Mouse (Mus musculus) subcutaneous adipose tissue, adult 2 months (tissue): ENCODE results near the gene Astn1. TPM values are rescaled to one million over a fixed set of nuclear protein-coding genes. Genes with fewer than 3 reads are reported as not detected.

Experiments used
- polyA plus RNA-seq: library from polyadenylated mRNA; depleted of rRNA; stranded (reverse); fragments of >200 nt; gene quantifications from 2 replicates; pipeline ENCODE4 v1.2.3, GENCODE M21; 2012; ENCODE audit warnings: low replicate concordance; rRNA removed

The Astn1 gene
- 0.17 and 0.93 TPM in 2 replicates for polyA plus RNA-seq

DNA sequence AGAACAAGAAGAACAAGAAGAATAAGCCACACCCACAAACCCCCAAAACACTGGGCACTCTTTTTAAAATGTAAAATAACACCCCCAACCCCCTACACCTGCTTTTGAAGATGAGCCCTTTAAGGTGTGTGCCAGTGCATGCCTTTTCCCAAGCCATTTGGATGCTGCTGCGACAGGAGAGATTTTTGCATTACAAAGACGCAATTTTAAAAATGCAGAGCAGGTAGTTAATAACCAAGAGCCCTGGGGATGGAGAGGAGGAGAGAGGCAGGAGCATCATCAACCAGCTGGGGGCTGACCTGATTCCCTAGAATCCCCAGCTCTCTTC lies at the start of gene Astn1:
TSS of gene Astn1 (plus strand) at position 310 of the 328 bp plus-strand sequence.

DNA sequence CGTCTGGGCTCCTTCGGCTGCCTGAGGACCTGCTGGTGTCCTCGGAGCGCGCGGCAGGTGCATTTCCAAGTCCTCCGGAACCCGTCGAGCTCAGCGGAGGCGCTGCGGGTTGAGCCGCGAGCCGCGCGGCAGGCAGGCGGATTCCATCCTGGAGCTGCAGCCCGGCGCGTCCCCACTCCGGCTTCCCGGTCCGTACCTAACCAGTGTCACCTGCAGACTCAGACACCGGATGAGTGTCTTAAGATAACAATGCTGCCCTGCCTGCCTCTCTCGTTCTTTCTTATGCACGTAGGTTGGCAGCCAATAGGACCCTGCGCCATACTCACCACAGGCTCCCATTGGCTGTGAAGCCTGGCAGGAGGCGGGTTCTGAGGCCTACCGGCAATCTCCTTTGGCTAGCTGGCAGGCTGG lies 6.0 kb upstream of the Astn1 start, which contains the start of gene Brinp2:
TSS of gene Brinp2 (minus strand) at position 276 of the 411 bp plus-strand sequence.

Other genes starting within 250 kb of the Astn1 start
- gene Brinp2, start 5.9 kb upstream of the Astn1 start, polyA plus RNA-seq: 0.07 and 0.23 TPM in 2 replicates